Mouse (Mus musculus) embryonic fibroblast, embryonic 13.5 days (primary cell): ENCODE results near the gene Gadd45gip1.

Experiments
- CTCF ChIP-seq: IDR thresholded peaks from 2 replicates; pipeline ENCODE4 v1.5.1; 2011; ENCODE audit warnings: mild to moderate bottlenecking, control low read depth, low read length, moderate library complexity, borderline replicate concordance; ENCODE audit not compliant: insufficient read depth
- POLR2A ChIP-seq: IDR thresholded peaks from 2 replicates; pipeline ENCODE4 v1.6.1; 2011; ENCODE audit warnings: low read depth, mild to moderate bottlenecking, control low read depth, low read length, moderate library complexity

DNA sequence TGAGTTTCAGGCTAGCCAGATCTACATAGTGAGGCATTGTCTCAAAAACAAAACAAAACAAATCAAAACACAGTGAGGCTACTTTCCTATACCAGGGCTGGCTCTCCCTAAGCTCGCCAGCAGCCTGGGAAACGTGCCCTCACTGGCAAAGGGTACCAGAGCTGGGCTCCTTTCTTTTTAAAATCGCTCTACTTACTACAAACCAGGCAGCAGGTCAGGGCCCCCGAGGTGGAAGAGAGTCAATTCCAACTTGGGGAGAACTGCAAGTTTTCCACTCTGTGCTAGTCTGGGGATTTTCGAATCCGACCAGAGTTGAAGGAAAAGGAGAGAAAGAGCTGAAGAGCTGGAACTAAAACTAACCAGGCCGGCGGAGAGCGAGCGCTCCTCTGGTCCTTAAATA lies 48.6 kb upstream of the Gadd45gip1 start:
- TF ChIP-seq POLR2A (no peak), CTCF (no peak)
